Mouse (Mus musculus) CD4-positive, CD25-positive, alpha-beta regulatory T cell, adult 4 months (primary cell): Measurements from ENCODE around the gene Brsk1. TPM values are rescaled to one million over a fixed set of nuclear protein-coding genes. Genes with fewer than 3 reads are reported as not detected.

Experiments
- ATAC-seq: one replicate; pipeline ENCODE4 v1.8.0; 2017
- polyA plus RNA-seq, 2 experiments: library from polyadenylated mRNA; unstranded; fragments of 100-300 nt; shearing (Covaris generic); gene quantifications; one replicate each; pipeline ENCODE4 v1.2.1; 2017

The Brsk1 gene
- polyA plus RNA-seq = not detected

DNA sequence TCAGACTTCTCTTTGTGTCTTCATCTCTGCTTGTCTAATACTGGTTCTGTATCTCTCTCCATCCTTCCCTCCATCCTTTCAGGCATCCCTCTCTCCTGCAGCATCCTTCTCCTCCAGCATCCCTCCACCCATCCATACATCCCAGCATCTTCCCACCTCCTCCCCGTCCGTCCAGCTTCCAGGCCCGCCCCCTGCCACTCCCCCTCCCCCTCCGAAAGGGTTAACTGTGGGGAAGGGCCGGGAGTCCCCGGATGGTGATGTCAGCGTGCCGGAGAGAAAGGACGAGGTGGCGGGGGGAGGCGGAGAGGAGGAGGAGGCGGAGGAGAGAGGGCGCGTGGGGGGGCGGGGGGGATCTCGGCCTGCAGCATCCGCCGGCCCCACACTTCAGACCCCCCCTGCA is at the start of gene Brsk1:
Gene Brsk1 (plus strand): TSS at position 218 of the 400 bp plus-strand sequence.
- ATAC-seq = no peak

DNA sequence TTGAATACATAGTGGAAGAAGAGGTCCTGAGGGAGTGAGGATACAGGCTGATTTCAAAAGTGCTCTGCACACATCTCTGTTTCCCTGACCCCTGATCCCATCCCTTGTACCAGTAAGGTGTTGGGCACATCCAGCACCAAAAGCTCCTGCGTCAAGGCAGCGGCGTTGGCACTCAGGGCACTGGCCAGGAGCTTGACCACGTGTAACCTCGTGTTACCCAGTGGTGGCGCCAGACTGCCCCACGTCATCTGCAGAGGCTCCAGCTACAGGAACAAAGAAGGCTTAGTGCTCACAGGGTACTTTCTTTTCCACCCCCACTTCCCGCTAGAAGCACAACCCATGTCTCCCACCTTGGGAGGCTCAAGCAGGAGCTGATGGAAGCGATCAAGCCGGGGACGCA is 49.2 kb upstream of the Brsk1 start:
- ATAC-seq = no peak

DNA sequence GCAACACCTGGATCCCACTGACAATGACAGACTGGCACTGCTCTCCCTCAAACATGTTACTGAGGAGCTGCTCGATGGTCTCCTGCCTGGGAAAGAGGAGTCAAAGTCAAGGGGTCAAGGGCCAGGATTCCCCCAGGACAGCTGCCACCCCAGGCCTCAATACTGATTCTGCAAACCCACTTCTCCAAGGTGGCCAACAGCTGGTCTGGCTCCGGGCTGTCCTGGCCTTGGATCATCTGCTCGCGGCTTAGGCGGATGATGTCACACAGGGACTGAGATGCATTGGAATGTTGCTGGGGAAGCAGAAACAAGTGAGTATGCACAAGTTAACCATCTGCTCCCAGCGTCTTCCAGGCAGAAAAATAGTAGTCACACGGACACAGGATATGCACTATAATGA is 48.4 kb upstream of the Brsk1 start:
- ATAC-seq = no peak

DNA sequence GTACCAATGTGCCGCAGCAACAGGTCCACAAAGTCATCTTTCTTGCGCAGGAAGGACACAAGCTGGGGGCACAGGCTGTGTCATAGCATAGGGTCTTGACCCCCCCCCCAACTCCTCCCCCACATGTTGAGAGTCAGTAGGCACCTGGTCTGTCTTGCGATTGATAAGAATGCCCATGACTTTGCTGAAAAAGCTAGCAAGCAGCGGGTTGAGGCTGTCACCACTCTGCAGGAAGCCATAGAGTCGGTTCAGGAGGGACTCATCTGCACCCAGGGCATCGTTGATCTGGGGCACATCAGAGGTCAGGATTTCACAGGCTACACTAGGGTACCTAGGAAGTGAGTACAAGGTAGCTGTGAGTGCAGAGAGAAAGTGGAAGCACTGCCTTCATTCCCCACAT is 47.2 kb upstream of the Brsk1 start:
- no peak for ATAC-seq

DNA sequence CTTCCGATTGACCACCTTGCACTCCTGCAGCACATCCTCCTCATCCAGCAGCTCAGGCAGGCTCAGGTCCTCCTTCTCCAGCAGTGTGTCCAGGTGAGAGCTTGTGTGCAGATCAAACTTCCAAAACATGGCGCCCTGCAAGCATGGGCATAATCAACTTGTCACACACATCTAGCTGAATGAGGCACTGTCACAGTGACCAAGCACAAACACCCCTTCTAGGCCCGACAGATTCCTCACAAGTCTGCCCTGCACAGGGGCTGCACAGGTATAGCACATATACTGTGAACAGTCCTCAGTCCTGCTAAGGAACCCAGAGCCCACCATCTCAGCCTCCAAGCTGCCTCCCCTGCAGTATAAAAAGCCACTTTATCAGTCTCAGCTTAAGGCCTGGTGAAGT is 43.6 kb upstream of the Brsk1 start:
- no peak for ATAC-seq

DNA sequence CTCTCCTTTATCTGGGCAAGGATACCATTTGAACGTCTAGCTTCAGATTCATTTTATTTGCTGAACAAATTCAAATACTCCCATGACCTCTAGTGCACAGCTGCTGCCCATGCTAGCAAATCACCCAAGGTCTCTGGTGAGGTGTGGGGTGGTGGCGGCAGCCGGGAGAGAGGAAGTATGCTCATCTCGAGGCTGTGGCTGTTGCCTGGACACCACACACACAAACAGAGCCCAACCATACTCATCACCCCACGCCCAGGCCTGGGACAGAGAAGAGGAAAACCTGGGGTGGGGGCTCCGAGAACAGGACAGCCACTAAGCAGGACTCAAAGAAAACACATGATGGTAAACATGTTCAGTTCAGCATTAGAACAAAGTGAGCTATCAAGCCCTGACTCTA is 43.1 kb upstream of the Brsk1 start:
- ATAC-seq = peak; percentile 51

DNA sequence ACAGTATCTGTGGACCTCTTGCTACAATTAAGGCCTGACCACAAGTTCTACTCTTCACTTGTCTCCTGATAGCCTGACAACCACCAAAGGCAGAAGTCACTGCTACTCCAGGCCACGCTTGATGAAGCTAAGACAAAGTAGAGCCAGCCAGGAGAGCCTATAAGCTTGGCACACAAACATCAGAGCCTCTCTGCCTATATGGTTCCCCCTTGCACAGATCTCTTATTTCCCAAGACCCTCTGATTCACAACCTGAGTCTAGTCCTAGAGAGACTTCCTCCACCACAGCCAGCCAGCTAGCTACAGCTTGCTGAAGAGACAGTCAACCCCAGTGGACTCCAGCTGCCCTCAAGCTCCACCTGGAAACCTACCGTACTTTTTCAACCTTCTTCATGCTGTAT is 42.4 kb upstream of the Brsk1 start:
- no peak for ATAC-seq

DNA sequence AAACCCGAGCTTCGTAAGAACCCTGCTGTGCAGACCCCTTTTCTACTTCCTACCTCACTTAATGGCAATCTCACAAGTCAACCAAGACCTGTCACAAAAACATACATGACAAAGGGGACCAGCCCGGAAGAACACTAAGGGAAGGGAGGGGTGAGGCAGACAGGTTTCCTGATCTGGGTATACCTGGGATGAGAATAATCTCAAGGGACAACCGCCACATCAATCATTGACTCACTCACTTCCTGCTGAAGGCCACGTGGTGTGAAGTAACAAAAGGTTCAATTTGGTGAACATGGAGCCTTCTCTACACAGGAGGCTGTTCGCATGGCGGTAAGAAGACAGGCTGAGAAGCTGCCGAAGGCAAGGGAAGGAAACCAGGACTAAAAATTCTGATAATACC is 38.8 kb upstream of the Brsk1 start:
- peak; percentile 65 for ATAC-seq

DNA sequence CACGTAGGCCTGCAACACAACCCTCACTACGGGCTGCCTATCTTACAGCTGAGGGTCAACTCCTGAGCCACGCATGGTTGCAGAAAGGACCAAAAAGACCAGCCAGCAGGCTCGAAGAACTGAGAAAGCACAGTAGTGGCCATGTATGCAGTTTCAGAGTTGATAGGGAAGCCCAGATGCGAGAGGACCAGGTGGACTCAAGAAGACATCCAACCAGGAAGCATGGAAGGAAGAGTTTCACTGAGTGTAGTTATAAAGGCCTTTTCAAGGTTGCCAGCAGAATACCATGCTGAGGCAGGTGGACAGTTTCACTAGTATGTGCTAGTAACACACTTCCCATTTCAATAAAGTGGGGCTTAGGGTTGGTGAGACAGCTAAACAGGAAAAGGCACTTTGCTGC is 37.7 kb upstream of the Brsk1 start:
- ATAC-seq = no peak

DNA sequence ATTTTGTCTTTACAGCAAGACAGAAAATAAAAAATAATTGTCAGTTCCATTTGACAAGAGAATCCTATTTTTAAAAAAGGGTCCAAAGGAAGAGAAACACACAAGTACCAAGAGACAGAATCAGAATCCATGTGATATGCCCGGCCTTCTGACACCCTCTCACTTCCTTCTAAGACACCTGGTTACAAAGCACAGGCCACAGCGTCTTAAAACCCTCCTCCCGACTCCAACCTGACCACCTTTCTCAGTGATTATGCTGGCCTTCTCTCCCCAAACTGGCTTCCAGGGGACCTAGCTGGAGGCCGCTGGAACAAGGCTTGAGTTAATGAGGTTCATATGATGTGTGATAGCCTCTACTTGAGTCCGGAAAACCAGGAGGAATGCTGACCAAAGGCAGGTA is 37.1 kb upstream of the Brsk1 start:
- no peak for ATAC-seq

DNA sequence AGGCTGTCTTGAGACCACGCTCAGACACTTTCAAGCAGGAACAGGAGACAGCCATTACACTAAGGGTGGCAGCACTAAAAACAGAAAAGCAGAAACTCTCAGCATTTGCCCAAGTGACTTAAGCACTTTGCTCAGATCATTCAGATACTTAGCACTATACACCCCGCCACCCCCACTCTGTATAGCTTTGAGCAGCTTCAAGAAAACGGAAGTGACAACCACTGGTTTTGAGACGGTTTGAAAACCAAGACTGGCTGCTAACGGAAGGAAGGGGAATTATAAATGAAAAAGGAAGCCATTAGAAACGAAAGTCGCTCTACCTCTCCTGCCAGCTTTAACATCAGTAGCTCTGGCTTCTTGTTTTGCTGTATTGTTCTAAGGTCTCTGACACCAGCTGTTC is 36.6 kb upstream of the Brsk1 start:
- peak; percentile 74 for ATAC-seq

DNA sequence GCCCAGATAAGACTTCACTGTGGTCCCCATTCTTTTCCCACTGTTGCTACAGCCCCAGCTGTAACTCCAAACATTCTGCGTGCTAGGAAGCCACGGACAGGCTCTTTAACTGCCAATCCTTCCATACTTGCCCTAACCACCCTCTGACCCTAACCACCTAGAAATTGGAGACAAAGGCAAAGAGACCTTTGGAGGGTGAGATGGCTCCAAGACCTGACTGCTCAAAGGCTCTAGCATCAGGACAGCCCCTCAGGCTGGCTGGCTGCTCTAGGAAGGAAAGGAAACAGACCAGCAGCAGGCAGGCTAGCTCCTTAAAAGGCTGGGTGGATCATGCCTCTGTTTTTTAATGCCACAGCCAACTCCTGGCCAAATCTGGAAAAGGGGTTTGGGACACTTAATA is 36.2 kb upstream of the Brsk1 start:
- ATAC-seq = no peak

DNA sequence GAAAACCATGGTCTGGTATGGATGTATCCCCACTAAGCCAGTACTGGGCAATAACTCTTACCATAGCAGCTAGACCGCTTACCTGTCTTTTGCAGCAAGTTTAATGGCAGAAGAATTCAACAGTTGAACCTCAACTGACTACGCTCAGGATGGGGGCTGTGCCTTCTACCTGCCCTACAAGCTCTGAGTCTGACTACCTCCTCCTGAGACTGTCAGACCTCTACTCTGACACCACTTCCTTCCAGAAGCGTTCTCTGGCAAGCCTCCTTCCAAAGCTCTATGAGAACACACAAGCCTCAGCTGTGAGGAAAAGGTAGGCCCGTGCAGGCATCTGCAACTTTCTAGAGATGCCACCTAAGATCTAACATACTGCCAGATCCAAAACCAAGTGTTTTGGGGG is 35.0 kb upstream of the Brsk1 start:
- ATAC-seq = peak; percentile 18

DNA sequence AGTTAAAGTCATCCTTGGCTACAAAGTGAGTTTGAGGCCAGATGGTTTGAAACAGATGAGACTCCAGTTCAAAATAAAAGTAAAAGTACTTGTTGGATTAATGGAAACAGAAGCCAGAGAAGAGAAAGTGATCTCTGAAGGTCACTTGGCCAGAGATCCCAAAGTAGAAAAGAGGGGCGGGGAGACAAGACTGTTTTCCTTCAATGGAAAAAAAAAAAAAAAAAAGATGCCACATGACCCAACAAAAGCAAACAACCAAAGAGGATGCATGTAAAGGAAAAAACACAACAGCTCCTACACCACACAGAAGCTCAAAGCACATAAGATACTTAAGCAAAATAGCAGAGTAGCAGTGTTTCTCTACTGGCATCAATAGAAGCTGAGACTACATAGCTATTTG is 34.5 kb upstream of the Brsk1 start:
- no peak for ATAC-seq

DNA sequence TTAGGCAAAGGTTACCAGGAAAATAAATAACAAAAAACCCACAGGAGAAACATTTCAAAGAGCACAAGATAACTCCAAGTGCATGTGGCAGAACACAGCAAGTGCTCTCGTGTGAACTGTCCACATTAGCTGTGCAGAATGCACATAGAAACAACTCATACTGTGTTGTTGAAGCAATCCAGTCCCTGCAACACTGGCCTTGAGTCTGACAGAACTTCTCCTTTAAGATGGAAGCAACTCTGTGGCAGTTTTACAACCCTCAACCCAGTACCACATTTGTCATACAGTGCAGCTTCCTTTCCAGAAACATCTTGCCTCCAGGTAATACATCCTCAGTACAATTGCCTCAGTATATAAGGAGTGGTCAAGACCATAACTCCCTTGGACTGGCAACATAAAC is 33.6 kb upstream of the Brsk1 start:
- no peak for ATAC-seq

DNA sequence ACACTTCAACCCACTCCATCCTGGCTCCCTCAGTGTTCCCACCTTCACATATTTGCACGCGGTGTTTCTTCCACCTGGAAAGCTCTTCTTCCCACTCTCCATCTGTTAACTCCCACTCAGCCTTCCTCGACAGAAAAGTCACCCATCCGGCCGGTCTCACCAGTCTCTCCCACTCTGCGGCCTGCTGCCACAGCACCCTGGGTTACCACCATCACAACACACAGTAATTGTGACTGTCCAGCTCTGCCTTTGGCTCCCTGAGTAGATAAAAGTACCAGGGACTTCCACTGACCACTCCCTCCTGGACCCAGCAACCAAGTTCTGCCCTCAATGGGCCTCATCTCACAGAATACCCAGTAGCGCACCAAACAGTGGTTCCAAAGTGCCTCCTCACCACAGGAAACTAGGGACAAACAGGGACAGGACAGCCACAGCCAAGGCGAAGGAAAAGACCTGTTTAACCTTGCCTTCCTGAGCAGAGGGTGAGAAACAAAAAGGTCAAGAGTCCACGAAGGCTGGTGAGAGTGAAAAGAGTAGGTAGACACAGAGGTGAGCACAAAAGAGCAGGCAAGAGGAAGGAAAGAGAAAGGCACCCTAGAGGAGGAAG is 32.8 kb upstream of the Brsk1 start:
- ATAC-seq = no peak

DNA sequence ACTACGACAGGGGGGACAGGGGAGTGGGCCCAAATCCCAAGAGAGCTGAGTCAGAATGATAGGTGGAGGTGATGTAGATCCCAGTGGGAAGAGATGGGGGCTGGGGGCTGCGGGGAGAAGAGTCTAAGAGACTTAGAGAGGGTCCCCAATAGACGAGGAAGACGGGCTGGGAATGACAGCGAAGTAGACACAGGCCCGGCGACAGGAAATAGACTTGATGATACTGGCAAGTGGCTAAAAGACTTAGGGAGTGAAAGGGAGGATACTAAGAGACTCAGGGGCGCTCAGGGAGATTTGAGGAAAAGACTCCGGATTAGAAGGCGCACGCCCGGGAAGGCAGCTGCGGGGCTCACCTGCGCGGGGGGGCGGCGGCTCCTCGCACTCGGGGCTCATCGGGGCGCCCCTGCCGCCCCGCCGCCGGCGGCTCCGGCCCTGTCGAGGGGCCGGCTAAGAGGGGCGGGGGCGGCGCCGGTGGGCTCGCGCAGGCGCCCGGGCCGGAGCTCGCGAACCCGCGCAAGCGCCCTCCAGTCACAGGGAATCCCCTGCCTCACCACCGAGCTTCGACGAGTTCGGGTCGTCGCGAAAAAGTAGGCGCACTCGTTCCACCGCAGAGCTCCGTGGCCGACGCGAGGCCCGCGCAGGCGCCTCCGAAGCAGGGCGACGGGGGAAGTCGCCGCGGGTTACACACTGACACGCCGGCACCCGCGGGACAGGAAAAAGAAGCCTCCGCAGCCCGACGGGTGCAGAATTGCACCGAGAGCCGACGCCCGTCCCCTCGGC is 32.1 kb upstream of the Brsk1 start:
- ATAC-seq = peak; percentile 32

DNA sequence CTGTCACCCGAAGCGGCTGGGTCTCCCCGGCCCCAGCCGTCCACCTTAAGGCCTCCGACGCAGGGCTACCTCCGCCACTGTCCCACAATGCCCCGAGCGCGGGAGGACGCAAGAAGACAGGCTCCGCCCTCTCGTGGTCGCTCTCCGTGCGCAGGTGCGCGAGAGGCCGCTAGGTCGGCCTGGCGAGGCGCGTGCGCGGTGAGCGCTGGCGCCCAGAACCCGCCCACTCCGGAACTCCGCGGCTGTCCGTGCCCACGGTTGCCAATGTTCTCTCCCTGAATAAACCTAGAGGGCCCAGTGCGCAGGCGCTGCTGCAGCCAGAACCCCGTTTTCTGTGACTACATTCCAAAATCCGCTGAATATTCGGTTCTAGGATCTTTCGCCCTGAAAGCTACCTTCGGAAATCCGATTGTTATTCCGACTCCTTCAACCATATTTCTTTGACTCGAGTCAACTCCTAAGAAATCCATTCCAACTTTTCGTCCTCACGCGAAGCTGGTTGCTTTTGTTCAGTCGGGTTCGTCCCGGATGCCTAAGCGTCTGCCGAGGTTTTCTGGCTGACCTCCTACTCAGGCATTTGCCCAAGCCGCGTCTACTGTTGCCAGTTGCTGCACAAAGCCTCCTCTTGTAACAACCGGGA is 31.4 kb upstream of the Brsk1 start, which contains the start of gene Ppp6r1:
Gene Ppp6r1 (minus strand): TSS at position 108 of the 640 bp plus-strand sequence.
- peak; percentile 78 for ATAC-seq

DNA sequence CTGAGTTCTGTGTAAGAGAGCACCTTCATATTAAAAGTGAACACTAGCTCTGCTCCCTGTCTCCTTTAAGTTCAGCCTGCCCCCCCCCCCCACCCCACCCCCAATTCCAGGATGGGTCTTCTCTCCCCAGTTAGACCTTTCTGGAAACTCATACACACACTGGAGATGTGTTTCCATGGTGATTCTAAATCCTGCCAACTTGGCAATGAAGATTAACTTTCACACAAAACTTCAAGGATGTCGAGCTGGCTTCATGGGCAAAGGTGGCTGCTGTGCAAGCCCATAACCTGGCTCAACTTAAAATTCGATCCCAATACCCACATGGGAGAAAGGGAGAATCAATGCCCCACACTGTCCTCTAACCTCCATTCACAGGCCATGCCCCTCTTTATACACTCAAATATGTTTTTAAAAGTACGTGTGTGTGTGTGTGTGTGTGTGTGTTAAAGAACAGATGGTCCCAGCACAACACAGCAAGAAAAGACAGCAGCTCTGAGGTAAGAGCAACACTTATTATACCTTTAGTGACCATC is 30.4 kb upstream of the Brsk1 start:
- ATAC-seq = no peak

DNA sequence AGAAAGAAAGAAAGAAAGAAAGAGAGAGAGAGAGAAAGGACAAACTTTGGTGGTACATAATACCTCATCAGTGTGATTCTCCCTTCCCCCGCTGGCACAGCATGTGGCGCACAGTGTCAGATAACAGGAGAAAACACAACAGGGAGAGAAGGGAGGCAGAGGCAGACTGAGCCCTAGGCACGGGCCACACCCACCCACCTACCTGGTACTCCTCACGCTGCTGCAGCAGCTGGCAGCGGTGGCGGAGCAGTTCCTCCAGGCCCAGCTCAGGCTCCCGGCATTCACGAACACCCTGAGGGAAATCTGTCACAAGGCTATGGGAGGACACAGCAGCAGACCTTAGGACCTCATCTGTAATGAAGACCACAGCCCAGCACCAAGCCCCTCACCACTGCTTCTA is 27.2 kb upstream of the Brsk1 start:
- ATAC-seq = no peak

DNA sequence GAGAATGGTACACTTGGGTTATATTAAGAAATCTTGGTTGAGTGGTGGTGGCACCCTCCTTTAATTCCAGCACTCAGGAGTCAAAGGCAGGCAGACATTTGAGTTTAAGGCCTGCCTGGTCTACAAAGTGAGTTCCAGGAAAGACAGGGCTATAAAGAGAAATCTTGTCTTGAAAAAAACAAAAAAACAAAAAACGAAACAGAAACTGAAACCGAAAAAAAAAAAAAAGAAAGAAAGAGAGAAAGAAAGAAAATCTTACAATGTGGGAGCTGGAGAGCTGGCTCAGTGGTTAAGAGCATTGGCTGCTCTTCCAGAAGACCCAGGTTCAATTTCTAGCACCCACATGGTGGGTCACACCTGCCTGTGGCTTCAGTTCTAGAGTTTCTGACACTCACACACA is 26.7 kb upstream of the Brsk1 start:
- peak; percentile 13 for ATAC-seq

DNA sequence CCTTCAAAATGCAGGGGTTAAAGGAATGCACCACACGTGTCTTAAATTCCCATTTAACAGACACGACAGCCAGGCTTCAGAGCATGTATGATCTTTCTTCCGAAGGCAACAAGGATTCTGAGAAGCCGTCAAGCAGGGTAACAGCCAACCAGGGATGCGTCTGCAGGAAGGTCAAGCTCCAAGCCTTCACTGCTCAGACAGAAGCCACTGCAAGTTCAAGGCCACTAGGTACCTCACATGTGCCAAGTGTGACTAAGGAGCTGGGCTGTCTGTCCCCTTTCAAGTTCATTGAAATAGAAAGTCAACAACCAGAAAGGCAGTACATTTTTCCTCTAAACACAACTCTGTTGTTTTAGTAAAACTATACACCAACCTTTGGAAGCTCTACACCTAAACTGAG is 23.5 kb upstream of the Brsk1 start:
- no peak for ATAC-seq

DNA sequence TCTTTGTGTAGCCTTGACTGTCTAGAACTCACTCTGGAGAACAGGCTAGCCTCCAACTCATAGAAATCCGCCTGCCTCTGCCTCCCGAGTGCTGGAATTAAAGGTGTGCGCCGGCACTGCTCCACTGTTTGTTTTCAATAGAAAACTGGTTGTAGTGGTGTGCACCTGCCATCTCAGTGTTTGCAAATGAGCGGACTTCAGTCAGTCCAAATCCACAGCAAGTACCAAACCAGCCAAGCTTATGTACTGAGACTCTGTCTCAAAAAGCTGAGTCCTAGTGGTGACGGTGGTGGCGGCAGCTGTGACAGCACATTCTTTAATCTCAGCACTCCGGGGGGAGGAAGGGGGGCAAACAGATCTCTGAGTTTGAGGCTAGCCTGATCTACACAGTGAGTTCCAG is 21.9 kb upstream of the Brsk1 start:
- no peak for ATAC-seq

DNA sequence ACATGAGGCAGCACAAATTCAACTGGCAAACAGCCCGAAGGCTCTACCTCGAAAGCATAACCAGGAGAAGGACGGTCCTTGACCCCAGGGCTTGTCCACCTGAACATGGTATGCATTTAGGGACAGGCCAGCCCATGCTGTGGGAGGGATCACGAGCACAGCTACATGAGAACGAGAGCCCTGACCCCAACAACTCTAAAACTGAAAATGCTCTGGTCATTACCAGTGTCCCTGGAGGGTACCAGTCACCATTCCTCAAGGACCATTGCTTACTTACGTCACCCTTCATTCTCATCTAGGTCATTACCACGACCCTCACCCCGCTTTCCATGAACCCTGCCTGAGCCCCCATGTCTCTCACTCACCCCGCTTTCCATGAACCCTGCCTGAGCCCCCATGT is 21.2 kb upstream of the Brsk1 start:
- ATAC-seq = no peak
